Mouse (Mus musculus) left cerebral cortex, adult 2 months (tissue): ENCODE results near the gene Dnah11. TPM values are rescaled to one million over a fixed set of nuclear protein-coding genes. Genes with fewer than 3 reads are reported as not detected.

Experiments
- DNase-seq, 2 experiments: peaks; one replicate each; pipeline ENCODE4 v3.0.0; 2021 to 2022; ENCODE audit warnings: low spot score in 2 of 2, mixed read lengths in 1 of 2; ENCODE audit errors: extremely low spot score in 1 of 2
- H3K27ac ChIP-seq: fragments of 200-600 bp; 2 replicates; pipeline ENCODE4 v1.8.1; 2022
- H3K4me3 ChIP-seq: fragments of 200-600 bp; 2 replicates; pipeline ENCODE4 v1.8.1; 2022
- CTCF ChIP-seq: fragments of 200-600 bp; IDR thresholded peaks from 2 replicates; pipeline ENCODE4 v1.8.1; 2022; ENCODE audit warnings: antibody characterized with exemption, mild to moderate bottlenecking, moderate library complexity
- intact Hi-C: fragments of 180-260 bp; cut with DNase I; formaldehyde crosslinking; loops from one replicate; pipeline ENCODE4 v1.15.1; 2025
- total RNA-seq, 2 experiments: library from RNA; stranded (reverse); gene quantifications; 2 replicates each; pipeline ENCODE4 v1.2.3; 2021

The Dnah11 gene
- total RNA-seq, 2 experiments from 2014 or later: 0.79 to 0.84 TPM

DNA sequence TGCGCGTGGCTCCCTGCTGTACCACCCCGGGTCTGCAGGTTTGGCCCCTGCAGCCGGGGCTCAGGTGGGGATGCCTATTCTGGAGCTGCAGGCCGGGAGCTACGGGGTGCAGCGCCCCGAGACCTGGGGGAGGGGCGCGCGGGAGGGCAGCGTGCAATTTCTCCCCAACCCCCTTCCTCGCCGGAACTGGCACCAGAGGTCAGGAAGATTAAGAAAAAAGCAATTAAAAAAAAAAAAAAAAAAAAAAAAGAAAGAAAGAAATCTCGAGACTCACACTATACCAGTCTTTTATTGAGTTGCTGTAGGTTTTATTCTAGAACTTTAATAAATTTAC lies 354.8 kb downstream of the Dnah11 start:
- Histone ChIP-seq H3K27ac (no peak overlapping the region), H3K4me3 (peak overlapping the region; percentile 80)
- TF ChIP-seq CTCF: no peak
- intact Hi-C loops: no loop called here
- no peak for DNase-seq

DNA sequence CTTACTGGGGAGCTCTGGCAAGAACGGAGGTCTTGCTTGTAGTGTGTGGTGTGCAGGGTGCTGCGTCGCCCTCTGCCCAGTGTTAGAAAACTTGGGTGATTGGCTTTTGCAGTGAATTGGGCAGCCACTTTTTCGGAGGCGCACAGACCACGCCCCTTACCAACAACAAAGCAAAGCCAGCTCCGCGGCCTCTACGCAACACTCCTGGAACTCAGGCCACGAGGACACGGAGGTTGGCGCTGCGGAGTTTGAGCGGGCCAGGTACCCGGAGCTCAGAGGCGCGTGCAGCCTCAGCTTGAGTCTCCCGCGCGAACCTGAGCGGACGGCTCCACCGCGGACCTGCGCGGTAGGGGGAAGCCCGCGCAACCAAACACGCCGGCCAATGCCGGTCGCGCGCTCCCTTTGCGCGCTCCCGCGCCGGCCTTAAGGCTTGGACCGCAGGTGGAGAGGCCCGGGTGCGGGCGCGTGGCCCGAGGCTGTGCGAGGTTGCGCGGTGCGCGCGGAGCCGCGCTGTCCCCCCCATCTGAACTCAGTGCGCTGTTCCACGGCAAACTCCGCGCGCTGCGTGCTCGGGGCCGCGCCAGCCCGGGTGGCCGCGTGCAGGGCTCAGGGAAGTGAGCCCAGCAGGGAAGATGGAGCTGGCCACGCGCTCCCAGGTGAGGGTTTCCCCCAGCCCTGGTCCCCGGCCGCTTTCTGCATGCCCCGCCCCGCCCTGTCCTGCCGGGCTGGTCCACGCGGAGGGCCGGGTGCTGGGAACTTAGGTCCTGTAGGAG lies 355.4 kb downstream of the Dnah11 start:
- no peak for TF ChIP-seq CTCF
- intact Hi-C loops: no loop called here
- no peak overlapping the region for H3K27ac ChIP-seq
- peak; percentile 52 to 68 for DNase-seq
- peak overlapping the region; percentile 80 for H3K4me3 ChIP-seq

DNA sequence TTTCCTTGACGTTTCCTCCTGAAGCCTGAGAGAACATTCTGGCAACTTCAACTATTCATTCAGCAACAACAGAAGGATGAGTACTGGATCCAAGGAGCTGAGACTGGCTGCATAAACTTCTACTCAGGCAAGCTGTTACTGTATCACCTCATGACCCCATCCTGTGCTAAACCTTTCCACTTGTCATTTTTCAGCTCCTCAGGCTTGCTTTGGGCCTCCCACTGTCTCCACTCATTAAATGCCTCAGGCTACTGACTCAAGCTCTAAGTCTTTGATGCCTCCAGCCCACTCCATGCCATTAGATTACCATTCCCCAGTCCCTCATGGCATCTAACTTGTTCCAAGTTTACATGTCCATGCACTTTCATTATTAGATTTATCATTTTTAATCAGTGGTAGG lies 356.2 kb downstream of the Dnah11 start:
- intact Hi-C loops: no loop called here
- no peak for TF ChIP-seq CTCF
- no peak overlapping the region for H3K4me3 ChIP-seq
- DNase-seq: no peak
- no peak overlapping the region for H3K27ac ChIP-seq

DNA sequence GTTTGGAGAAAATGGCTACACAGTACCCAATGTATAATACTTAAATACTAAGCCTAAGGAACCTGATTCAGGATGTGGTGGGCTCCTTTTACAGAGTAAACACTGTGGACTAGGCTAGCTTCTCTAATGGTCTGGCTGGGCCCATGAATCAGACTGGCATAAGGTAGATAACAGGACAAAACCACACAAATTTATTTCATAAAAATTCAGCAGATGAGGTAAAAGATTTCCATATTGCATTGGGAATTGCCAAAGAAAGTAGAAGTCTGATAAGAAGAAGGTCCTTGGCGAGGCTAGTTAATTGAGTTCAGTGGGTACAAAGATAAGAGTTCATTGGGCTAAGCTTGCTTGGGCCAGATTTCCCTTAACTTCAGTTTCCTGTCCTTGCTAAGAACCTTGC lies 358.1 kb downstream of the Dnah11 start:
- Histone ChIP-seq H3K27ac (no peak overlapping the region), H3K4me3 (no peak overlapping the region)
- intact Hi-C loops: no loop called here
- no peak for DNase-seq
- no peak for TF ChIP-seq CTCF

DNA sequence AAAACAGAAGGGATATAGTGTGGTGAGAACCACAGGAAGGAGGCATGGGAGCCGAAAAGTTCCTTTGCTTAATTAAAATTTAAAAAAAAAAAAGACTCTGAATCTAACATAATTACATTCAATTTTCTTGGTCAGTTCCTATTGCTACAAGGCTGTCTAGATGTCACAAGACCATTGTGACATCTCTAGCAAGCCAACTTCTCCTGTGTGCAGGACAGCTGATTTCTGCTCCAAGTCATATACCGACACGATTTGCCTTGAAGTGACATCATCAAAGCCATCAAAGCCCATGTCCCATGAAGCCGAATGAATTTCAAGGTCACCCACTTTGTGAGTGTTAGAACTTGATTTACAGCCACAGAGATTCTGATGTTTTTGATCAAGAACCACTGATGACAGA lies 361.5 kb downstream of the Dnah11 start:
- TF ChIP-seq CTCF: no peak
- Histone ChIP-seq H3K27ac (no peak overlapping the region), H3K4me3 (no peak overlapping the region)
- intact Hi-C loops: no loop called here
- DNase-seq: no peak

DNA sequence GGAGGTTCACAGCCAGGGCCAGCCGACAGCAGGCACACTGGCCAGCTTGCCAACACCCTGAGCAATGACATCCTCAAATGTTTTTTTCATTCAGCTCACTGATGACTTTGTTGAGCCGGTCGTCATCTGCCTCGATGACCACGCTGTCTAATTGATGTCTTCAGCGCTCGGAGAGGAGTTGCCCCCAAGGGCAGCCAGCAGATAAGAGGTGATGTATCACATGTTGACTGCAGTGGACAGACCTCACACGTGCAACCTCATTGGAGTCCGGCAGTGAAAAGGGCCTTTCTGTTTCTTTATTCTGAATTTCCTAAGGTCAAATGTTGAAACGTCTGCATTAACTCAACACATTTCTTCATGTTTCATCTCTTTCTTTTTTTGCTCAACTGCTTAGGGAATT lies 363.5 kb downstream of the Dnah11 start:
- intact Hi-C loops: no loop called here
- H3K4me3 ChIP-seq: no peak overlapping the region
- no peak for DNase-seq
- TF ChIP-seq CTCF: no peak
- no peak overlapping the region for H3K27ac ChIP-seq

DNA sequence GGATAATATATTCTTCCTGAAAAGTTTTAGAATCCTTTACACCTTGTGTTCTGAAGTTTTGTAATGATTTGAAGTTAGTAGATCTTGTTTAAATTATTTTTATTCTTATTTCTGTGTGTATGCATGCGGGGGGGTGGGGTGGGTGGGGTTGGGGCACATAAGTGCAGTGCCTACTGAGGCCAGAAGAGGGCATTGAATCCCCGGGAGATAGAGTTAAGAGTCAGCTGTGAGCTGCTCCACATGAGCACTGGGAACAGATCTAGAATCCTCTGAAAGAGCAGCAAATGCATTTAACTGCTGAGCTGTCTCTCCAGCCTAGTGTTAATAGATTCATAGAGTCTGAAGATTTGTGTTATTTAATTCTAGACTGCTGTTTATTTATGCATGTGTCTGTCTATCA lies 364.2 kb downstream of the Dnah11 start:
- DNase-seq: no peak
- TF ChIP-seq CTCF: no peak; the same call in 1 of the 2 replicates
- no peak overlapping the region for H3K27ac ChIP-seq
- intact Hi-C loops: no loop called here
- no peak overlapping the region for H3K4me3 ChIP-seq

DNA sequence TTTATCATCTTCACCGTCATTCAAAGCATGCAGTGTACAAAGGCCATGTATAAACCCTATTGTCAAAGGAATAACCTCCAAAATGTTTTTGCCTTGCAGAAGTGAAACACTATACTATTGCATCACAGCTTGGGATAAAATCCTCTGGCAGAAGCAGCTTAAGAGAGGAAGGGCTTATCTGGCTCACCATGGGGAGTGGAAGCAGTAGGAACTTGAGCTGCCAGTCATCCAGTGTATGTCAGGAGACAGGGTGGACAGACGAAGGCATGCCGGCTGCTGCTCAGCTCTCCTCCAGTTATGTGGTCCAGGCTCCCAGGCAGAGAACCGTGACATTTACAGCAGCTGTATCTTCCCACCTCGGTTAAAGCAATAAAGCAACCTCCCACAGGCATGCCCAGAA lies 366.7 kb downstream of the Dnah11 start:
- H3K4me3 ChIP-seq: no peak overlapping the region
- no peak for TF ChIP-seq CTCF
- DNase-seq: no peak
- intact Hi-C loops: no loop called here
- H3K27ac ChIP-seq: no peak overlapping the region

DNA sequence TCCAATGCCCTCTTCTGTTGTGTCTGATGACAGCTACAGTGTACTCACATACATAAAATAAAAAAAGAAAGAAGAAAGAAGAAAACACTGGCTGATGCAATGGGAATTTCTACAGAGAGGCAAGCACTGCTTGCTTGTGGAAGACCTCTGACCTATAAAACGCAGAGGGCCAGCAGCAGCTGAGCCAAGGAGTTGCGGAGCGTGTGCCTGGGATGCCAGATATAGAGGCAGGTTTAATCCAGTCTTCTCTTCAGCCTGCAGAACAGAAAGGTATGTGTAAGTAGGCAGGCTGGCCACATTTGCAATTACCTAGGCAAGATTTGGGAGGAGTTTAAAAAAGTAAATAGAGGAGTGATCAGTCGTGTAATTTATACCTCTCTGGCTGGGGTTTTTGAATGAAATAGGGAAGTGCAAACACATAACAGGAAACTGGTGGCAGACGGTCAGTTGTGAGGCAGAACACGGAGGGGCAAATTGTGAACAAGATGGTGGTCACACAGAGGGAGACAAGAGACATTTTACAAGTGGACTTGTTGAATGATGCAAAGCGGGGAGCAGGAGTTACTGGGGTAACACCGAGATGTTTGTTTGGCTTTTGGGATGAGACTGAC lies 367.4 kb downstream of the Dnah11 start:
- Histone ChIP-seq H3K4me3 (no peak overlapping the region), H3K27ac (no peak overlapping the region)
- intact Hi-C loops: no loop called here
- TF ChIP-seq CTCF: no peak
- no peak for DNase-seq

DNA sequence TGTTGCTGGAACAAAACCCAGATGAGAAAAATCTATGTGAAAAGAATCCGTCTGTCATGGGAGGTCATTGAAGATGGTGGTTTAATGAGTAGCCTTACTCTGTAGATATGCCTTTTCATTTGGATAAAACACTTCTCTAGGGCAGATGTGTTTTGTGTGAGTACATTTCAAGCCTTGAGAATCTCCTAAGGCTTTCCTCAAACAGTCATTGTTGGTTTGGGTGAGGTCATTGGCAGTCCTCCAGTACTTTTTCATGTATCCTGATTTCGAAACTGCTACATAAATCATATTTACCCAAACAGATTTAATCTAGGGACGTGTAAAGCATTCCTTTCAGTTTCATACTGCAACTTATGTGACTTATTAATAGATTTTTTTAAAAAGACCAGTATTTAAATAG lies 370.5 kb downstream of the Dnah11 start:
- no peak for DNase-seq
- H3K4me3 ChIP-seq: no peak overlapping the region
- intact Hi-C loops: no loop called here
- TF ChIP-seq CTCF: no peak
- H3K27ac ChIP-seq: no peak overlapping the region

Other genes with a start within 250 kb of the Dnah11 start
- gene Sp4, start 102.4 kb upstream of the Dnah11 start, total RNA-seq: 10 to 100 TPM; 27.6 to 29.6 TPM